Mouse (Mus musculus) neutrophil, adult 5-6 weeks (primary cell): ENCODE data around the gene Tmem159. TPM values are rescaled to one million over a fixed set of nuclear protein-coding genes. Genes with fewer than 3 reads are reported as not detected.

Experiments used
- ATAC-seq: fragments of 151-379, 151-347 bp; 2 replicates; pipeline ENCODE4 v1.8.0; 2017; ENCODE audit warnings: mild to moderate bottlenecking, moderate TSS enrichment; ENCODE audit not compliant: insufficient number of reproducible peaks, poor library complexity, low FRiP score, severe bottlenecking; ENCODE audit errors: extremely low read depth
- total RNA-seq: library from RNA; stranded (forward); fragments of 200-1000 nt; gene quantifications from 2 replicates; pipeline ENCODE4 v1.2.3, GENCODE M21; 2017

The Tmem159 gene
- total RNA-seq, 1 experiment from 2014 or later: 1.9 TPM

DNA sequence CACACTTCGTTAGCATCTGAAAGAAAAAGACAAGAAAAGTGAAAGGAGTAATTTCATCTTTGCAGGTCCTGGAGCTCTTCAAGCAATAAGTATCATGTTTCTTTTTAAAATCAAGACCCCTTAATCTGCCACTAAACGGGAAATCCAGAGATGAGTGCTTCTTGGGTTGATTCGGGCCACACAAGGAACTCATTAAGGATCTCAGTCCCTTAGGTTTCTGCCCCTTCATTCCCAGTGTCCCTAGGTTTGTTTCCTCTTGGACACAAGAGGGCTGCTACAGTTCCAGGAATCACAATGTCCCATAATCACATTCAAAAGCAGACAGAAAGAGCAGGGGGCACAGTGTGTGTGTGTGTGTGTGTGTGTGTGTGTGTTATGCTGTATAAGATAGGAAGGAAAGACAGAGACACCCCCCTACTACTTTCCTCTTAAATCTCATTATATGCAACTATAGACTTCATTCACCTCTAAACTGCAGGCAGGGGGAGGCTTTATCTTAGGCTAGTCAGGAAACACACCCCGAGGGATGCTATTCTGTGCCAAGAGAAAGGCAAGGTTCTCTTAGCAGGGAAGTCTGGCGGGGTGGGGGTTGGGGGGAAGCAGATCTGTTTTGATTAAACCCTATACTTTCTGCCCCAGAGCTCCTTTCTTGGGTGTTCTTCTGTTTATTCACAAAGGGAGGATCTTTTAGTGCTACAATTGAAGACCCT is 25.0 kb downstream of the Tmem159 start:
- ATAC-seq: no peak

DNA sequence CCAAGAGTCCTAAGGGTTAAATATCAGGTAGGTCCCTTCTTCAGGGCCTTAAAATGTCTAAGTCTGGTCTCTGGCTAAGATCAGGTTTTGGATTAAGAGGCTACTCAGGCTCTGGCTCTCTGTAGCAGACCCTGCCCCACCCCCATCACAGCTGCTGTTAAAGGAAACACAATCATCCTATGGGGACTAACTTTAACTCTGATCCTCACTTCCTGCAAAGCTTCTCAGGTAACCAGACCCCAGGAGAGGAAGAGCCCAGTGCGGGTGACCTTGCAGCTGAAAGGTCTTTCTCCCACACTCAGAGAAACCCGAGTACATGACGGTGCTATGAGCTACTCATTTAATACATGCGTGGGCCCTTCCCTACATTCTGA is 25.5 kb downstream of the Tmem159 start:
- ATAC-seq: no peak

DNA sequence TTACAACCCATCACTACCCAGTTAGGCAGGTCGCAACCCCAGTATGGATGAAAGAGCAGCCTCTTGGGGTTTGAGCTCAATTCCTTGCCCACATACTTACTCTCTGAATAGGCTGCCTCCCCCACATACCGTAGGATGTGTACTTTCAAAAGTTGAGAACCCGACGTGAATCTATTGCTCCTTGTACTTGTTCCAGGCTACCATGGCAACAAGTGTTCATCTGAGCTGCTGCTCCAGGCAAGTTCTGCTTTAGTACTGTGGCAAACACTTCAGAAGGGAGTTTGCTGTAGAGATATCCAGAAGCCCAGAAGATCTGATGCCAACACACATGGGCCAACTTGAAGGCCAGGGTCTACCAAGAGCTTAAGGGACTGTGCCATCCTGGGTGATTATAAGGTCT is 26.8 kb downstream of the Tmem159 start:
- ATAC-seq: no peak

DNA sequence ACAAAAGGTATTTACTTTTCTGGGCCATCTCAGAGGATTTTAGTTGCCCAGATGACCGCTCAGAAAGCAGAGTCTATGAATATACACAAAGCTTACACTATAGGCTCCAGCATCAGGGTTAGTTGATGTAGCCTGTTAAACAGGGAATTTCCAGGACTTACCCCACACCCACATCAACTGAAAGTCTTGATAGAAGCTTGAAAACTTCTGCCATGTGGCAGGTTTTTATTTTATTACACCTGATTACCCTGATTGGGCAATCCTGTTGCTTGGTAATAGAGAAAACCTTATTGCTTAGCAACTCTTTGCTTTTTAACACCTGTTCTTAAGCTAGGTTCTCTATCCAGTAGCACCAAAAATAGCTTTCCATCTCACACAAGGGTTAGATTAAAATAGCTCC is 40.6 kb downstream of the Tmem159 start:
- no peak for ATAC-seq

DNA sequence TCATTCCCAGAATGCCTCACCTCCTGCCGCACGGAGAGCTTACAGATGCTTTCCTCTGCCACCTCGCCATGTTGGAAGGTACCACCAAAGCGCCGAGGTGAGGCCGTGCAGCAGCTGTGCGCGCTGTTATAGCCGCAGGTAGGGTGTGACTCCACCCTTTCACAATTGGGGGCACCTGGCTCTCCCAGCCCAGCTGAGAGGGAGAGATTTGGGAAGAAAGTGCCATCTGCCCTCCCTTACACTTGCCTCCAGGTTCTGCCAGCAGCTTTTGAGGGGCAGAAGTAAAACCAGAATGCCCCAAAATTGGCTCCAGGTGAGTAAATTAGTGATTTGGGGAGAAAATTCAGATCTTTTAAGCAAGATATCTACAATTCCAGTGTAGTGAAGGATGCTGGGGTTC is 43.0 kb downstream of the Tmem159 start, which contains the start of gene Zp2:
TSS of gene Zp2 (minus strand) at position 101 of the 400 bp plus-strand sequence.
- ATAC-seq: no peak

DNA sequence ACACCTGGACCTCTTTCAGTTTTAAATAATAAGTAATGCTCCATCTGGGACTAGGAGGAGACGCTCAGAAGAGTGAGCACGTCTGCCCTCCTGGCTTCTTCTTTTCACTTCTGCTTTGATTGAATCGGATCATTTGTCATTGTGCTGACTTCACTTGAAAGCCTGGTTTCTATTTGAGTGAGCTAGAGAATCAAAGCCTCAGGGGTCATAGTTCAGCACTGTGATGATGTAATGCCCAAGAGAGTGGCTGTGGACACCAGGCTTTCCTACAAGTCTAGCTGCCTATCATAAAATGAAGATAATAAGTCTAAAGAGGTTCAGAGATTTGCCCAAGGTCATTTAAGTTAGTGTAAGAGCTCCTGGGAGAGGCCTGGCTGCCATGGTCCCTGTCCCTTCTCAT is 48.1 kb downstream of the Tmem159 start:
- no peak for ATAC-seq

DNA sequence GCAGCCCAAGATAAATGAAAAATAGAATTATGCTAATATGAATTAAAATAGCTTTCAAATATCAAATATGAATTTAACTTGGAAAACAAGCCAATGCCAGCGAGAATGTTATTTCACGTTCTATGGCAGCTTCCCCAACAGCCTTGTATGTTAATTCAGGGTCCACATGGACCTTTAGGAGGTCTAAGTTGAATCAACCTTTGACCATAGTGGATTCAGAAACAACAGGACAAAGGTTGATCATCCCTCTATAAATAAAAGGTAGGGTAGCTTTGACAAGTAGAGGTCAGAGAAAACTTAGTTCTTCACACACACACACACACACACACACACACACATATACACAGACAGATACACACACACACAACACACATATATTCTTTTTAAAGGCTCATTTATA is 48.7 kb downstream of the Tmem159 start:
- ATAC-seq: no peak

DNA sequence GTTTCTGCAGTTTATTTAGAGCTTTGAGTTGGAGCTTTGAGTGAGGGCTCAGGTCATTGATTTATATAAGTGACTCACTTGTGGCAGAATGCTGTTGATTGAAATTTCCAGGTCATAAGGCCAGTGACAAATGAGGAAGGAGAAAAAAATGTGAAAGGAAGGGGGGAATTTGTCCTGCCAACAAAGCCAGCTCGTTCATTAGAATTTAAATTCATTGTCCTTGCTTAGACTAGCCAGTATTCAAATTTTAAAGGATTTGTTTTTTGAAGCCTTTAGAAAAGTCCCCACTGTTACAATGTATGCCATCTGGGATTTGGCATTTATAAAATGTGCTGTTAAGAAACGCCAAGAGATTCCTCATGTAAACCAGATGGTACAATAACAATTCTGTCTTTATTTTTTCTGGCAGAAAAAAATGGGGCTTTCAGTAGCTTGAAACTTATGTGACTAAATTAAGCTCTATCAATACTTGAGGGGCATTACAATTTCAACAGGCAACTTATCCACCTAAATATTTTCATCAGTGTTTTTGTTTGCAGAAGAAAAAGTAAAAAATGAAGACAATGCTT is 54.8 kb downstream of the Tmem159 start:
- no peak for ATAC-seq

DNA sequence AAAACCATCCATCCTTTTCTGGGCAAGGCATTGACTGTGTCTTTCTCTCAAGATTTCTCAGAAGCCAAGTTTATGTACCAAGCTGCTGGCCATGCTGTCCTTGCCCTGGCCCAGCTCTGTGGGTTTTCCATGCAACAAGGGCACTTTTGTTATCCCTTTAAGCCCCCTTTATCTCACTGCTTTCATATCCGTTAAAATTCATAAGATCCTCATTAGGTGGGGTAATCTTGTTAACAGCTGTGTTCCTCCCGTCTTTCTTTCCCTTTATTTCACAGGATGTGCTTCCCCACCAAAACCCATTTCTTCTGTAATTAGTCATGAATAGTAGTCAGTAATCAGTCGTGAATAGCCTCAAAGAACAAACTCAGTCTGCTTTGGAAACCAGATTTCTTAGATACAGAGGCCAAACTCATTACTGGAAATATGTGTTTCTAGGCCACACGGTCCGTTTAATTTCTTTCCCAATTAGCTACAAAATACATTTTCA is 55.5 kb downstream of the Tmem159 start:
- no peak for ATAC-seq

DNA sequence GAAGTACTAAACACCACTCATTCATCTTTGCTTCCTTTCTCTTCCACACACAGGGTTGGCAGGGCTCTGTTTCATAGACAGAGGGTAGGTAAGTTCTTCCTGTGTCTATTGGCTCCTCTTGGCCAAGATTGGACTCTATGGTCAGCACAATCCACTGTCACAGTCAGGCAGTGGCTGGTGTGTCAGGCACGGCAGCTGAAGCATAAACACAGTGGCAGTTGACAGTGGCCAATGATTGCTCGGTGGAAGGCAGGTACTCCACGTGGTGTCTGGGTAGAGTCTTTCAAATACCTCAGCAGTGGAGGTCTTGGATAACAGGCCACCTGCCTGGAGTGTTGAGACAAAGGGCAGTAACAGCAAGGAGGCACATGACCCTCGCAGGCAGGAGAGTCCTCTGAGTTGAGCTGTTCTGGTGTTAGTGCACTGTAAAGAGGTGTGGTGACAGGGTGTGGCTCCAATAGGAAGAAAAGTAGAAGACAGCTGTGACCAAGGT is 56.0 kb downstream of the Tmem159 start:
- no peak for ATAC-seq

DNA sequence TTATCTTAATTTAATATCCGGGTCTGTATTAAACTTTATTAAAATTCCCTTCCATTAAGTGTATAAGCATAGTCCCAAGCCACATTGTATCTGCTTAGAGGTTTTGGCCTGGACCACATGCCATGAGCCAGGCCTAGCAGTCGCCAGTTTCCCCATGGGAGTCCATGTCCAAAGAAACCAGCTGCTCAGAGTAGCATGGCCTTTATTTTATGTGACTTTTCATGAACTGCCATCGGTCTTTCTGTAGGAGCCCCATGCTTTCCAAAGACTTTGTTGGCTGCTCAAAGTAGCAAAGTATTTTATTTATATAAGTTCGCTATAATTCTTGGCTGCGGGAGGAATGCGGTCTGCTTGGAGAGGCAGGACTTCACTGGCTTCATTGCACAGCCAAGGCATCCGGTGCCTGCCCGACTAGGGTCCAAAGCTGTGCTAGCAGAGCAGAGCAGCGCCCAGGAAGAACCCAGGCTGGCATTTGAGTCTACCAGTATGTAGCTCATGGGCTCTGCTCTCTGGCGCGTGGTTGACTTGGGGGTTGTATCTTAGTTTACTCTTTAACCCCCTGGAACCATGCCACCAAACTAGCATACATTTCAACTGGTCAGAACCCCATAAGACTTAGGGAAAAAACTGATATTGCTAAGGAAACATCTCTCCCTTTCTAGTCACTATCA is 61.6 kb downstream of the Tmem159 start:
- ATAC-seq: no peak

Other genes starting within 250 kb of the Tmem159 start
- gene Lyrm1, start 206.5 kb upstream of the Tmem159 start, total RNA-seq: 4.3 and 4.8 TPM in 2 replicates
- gene Dcun1d3, start 206.1 kb upstream of the Tmem159 start, total RNA-seq: 16.2 and 20.5 TPM in 2 replicates
- gene Dnah3, start 7.1 kb upstream of the Tmem159 start, total RNA-seq: not detected in 2 replicates
- not detected in 2 replicates for gene Zp2, start 42.9 kb downstream of the Tmem159 start, total RNA-seq
- 0.25 TPM in 1 of 2 replicates, not detected in the other for gene Anks4b, start 71.5 kb downstream of the Tmem159 start, total RNA-seq
- not detected in 2 replicates for gene Crym, start 99.8 kb downstream of the Tmem159 start, total RNA-seq
- not detected in 2 replicates for gene Abca14, start 101.6 kb downstream of the Tmem159 start, total RNA-seq
- gene Abca15, start 226.3 kb downstream of the Tmem159 start, total RNA-seq: not detected in 2 replicates